Mouse (Mus musculus) naive thymus-derived CD4-positive, alpha-beta T cell, adult 5 months (primary cell): ENCODE data around the gene Prpf19. TPM values are rescaled to one million over a fixed set of nuclear protein-coding genes. Genes with fewer than 3 reads are reported as not detected.

Experiments
- polyA plus RNA-seq: library from polyadenylated mRNA; unstranded; fragments of 100-300 nt; shearing (Covaris generic); gene quantifications from one replicate; pipeline ENCODE4 v1.2.1, GENCODE M21; 2017

Prpf19 gene
- 81.2 TPM for polyA plus RNA-seq

GRCm38 (mm10) chr19:10895016-10895528 is at the start of gene Prpf19:
Gene Prpf19, plus strand, starts transcription at chr19:10895231.

GRCm38 (mm10) chr19:10869886-10870527 is 25.0 kb upstream of the Prpf19 start, which contains the start of gene Tmem132a:
Gene Tmem132a, minus strand, starts transcription at chr19:10869940.

GRCm38 (mm10) chr19:10881426-10882154 is 13.4 kb upstream of the Prpf19 start, which contains the start of gene Tmem109:
Gene Tmem109, minus strand, starts transcription at chr19:10882001.

GRCm38 (mm10) chr19:10920532-10920931 is 25.5 kb downstream of the Prpf19 start, which contains the start of gene Zp1:
Gene Zp1, minus strand, starts transcription at chr19:10920632.

DNA sequence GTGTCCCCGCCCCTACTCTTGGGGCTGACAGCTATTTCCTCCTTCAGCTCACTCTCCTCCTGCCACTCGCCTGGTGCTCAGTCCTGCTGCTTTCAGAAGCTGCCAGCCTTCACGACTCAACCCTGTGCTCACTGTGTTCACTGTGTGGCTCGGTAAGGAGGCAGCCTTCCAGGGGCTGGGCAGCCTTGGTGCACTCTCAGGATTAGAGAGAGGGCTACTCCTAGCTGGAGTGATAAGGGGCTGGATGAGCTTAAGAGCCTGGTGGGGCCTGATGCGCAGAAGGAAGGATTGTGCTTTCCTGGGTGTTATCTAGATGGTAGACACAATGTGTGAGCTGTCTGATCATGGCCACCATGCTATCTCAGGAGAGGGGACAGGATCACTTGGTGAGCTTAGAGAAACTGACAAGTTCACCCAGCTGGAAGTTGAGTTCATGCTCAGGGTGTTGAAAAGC is 42.1 kb downstream of the Prpf19 start, which contains the start of gene Ptgdr2:
Gene Ptgdr2, plus strand, starts transcription at position 51 of the 454 bp plus-strand sequence.

GRCm38 (mm10) chr19:10949112-10949511 is 54.1 kb downstream of the Prpf19 start, which contains the start of gene Ccdc86:
Gene Ccdc86, minus strand, starts transcription at chr19:10949266.

Other genes starting within 250 kb of the Prpf19 start
- gene Pga5, start 217.2 kb upstream of the Prpf19 start, polyA plus RNA-seq, result not detected
- 24.7 TPM for gene Vps37c, start 206.5 kb upstream of the Prpf19 start, polyA plus RNA-seq
- 371 TPM for gene Cd5, start 156.2 kb upstream of the Prpf19 start, polyA plus RNA-seq
- gene Cd6, start 65.2 kb upstream of the Prpf19 start, polyA plus RNA-seq, result 429 TPM
- not detected for gene Slc15a3, start 55.5 kb upstream of the Prpf19 start, polyA plus RNA-seq
- gene Tmem132a, start 25.3 kb upstream of the Prpf19 start, polyA plus RNA-seq, result 0.12 TPM
- gene Tmem109, start 13.2 kb upstream of the Prpf19 start, polyA plus RNA-seq, result 39.4 TPM
- not detected for gene Zp1, start 25.4 kb downstream of the Prpf19 start, polyA plus RNA-seq
- not detected for gene Ptgdr2, start 41.9 kb downstream of the Prpf19 start, polyA plus RNA-seq
- gene Ccdc86, start 54.0 kb downstream of the Prpf19 start, polyA plus RNA-seq, result 18.8 TPM
- gene Ms4a10, start 79.4 kb downstream of the Prpf19 start, polyA plus RNA-seq, result not detected
- gene Ms4a15, start 98.0 kb downstream of the Prpf19 start, polyA plus RNA-seq, result not detected
- not detected for gene Ms4a18, start 122.8 kb downstream of the Prpf19 start, polyA plus RNA-seq
- not detected for gene Ms4a8a, start 185.9 kb downstream of the Prpf19 start, polyA plus RNA-seq
- not detected for gene 1700017D01Rik, start 235.6 kb downstream of the Prpf19 start, polyA plus RNA-seq